Mouse (Mus musculus): ENCODE measurements around the gene Kars. TPM values are rescaled to one million over a fixed set of nuclear protein-coding genes. Genes with fewer than 3 reads are reported as not detected.

Gene Kars
- polyA plus RNA-seq, 1 experiment, result 325 TPM

DNA sequence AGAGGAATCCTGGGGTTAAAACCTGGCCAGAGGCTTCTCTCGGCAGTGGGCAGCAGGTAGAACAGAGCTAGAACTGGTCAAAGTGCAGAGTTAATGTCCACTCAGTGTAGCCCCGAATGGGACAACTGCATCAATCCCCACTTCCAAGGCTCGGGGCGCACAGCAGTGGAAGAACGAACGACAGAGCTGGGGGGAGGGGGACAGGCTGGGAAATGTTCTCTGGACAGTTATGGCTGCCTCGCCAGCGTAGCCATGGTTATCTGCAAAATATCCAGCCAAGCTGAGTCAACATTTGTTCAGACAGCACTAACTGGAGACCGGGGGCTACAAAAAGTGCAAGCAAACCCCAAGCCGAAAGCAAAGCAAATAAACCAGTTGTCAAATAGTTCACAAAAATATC lies 33.0 kb downstream of the Kars start:
- Histone ChIP-seq H3K4me3 (ENCODE audit: low read depth, low read length) (no peak overlapping the region), H3K27ac (ENCODE audit: insufficient read depth, low read length) (no peak overlapping the region), H3K9ac (ENCODE audit: low read depth, poor library complexity, severe bottlenecking) (no peak overlapping the region), H3K4me1 (ENCODE audit: control insufficient read depth, insufficient read depth, low read length) (no peaks in the 10 kb centered on the region), H3K27me3 (ENCODE audit: control insufficient read depth, insufficient read depth, low read length, poor library complexity, severe bottlenecking) (no peaks in the 10 kb centered on the region), H3K9me3 (replicated peaks; ENCODE audit: control insufficient read depth, insufficient read depth, low read length, poor library complexity, severe bottlenecking) (peaks cover 13% of the 10 kb centered on the region), H3K36me3 (ENCODE audit: control insufficient read depth, insufficient read depth, low read length, poor library complexity, severe bottlenecking) (peaks cover 65% of the 10 kb centered on the region)
- TF ChIP-seq POLR2A (IDR thresholded peaks at IDR 0.05; ENCODE audit: insufficient read depth, low read length) (no peak), CTCF (IDR thresholded peaks at IDR 0.05; ENCODE audit: low read depth, low read length) (no peak), EP300 (IDR thresholded peaks at IDR 0.05; ENCODE audit: insufficient read depth, low read depth, low read length) (no peak)

GRCm38 (mm10) chr8:111976326-111976725 lies 34.8 kb downstream of the Kars start:
- peaks cover 13% of the 10 kb centered on the region for H3K9me3 ChIP-seq (replicated peaks; ENCODE audit: control insufficient read depth, insufficient read depth, low read length, poor library complexity, severe bottlenecking)
- peaks cover 71% of the 10 kb centered on the region for H3K36me3 ChIP-seq (ENCODE audit: control insufficient read depth, insufficient read depth, low read length, poor library complexity, severe bottlenecking)
- no peaks in the 10 kb centered on the region for H3K27me3 ChIP-seq (ENCODE audit: control insufficient read depth, insufficient read depth, low read length, poor library complexity, severe bottlenecking)
- no peak overlapping the region for H3K27ac ChIP-seq (ENCODE audit: insufficient read depth, low read length)
- TF ChIP-seq EP300 (IDR thresholded peaks at IDR 0.05; ENCODE audit: insufficient read depth, low read depth, low read length) (no peak), POLR2A (IDR thresholded peaks at IDR 0.05; ENCODE audit: insufficient read depth, low read length) (no peak), CTCF (IDR thresholded peaks at IDR 0.05; ENCODE audit: low read depth, low read length) (no peak)
- no peak overlapping the region for H3K9ac ChIP-seq (ENCODE audit: low read depth, poor library complexity, severe bottlenecking)
- no peaks in the 10 kb centered on the region for H3K4me1 ChIP-seq (ENCODE audit: control insufficient read depth, insufficient read depth, low read length)
- H3K4me3 ChIP-seq (ENCODE audit: low read depth, low read length), result no peak overlapping the region

GRCm38 (mm10) chr8:111975706-111976105 lies 35.4 kb downstream of the Kars start:
- Histone ChIP-seq H3K27me3 (ENCODE audit: control insufficient read depth, insufficient read depth, low read length, poor library complexity, severe bottlenecking) (no peaks in the 10 kb centered on the region), H3K27ac (ENCODE audit: insufficient read depth, low read length) (no peak overlapping the region), H3K36me3 (ENCODE audit: control insufficient read depth, insufficient read depth, low read length, poor library complexity, severe bottlenecking) (peaks cover 68% of the 10 kb centered on the region), H3K9me3 (replicated peaks; ENCODE audit: control insufficient read depth, insufficient read depth, low read length, poor library complexity, severe bottlenecking) (peaks cover 13% of the 10 kb centered on the region), H3K4me1 (ENCODE audit: control insufficient read depth, insufficient read depth, low read length) (no peaks in the 10 kb centered on the region), H3K4me3 (ENCODE audit: low read depth, low read length) (no peak overlapping the region), H3K9ac (ENCODE audit: low read depth, poor library complexity, severe bottlenecking) (no peak overlapping the region)
- no peak for TF ChIP-seq EP300 (IDR thresholded peaks at IDR 0.05; ENCODE audit: insufficient read depth, low read depth, low read length)
- TF ChIP-seq CTCF (IDR thresholded peaks at IDR 0.05; ENCODE audit: low read depth, low read length), result no peak
- TF ChIP-seq POLR2A (IDR thresholded peaks at IDR 0.05; ENCODE audit: insufficient read depth, low read length), result no peak

DNA sequence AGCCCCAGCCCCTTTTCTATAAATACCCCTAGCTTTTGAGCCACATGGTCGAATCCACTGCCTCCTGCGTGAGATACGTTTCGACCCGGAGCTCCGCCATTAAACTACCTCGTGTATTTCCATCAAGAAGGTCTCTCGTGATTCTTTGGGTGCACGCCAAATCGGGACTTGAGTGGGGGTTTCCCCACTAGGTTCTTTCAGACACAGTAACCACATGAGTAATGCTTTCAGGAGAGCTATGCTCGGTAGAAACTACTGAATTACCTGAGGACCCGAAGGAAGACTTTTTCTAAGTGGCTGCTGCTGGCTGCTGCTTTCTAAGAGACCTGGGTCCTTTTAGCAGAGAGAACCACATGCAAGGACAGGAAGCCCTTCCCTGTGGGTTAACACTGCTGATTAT lies 37.0 kb downstream of the Kars start:
- Histone ChIP-seq H3K9ac (ENCODE audit: low read depth, poor library complexity, severe bottlenecking) (no peak overlapping the region), H3K27me3 (ENCODE audit: control insufficient read depth, insufficient read depth, low read length, poor library complexity, severe bottlenecking) (no peaks in the 10 kb centered on the region), H3K4me1 (ENCODE audit: control insufficient read depth, insufficient read depth, low read length) (no peaks in the 10 kb centered on the region), H3K9me3 (replicated peaks; ENCODE audit: control insufficient read depth, insufficient read depth, low read length, poor library complexity, severe bottlenecking) (peaks cover 13% of the 10 kb centered on the region), H3K36me3 (ENCODE audit: control insufficient read depth, insufficient read depth, low read length, poor library complexity, severe bottlenecking) (peaks cover 57% of the 10 kb centered on the region), H3K27ac (ENCODE audit: insufficient read depth, low read length) (no peak overlapping the region), H3K4me3 (ENCODE audit: low read depth, low read length) (no peak overlapping the region)
- TF ChIP-seq EP300 (IDR thresholded peaks at IDR 0.05; ENCODE audit: insufficient read depth, low read depth, low read length) (no peak), POLR2A (IDR thresholded peaks at IDR 0.05; ENCODE audit: insufficient read depth, low read length) (no peak), CTCF (IDR thresholded peaks at IDR 0.05; ENCODE audit: low read depth, low read length) (no peak)

- Histone ChIP-seq H3K36me3 (ENCODE audit: control insufficient read depth, insufficient read depth, low read length, poor library complexity, severe bottlenecking) (peaks cover 28% of the 10 kb centered on the region), H3K4me1 (ENCODE audit: control insufficient read depth, insufficient read depth, low read length) (no peaks in the 10 kb centered on the region), H3K9ac (ENCODE audit: low read depth, poor library complexity, severe bottlenecking) (no peak overlapping the region), H3K4me3 (ENCODE audit: low read depth, low read length) (no peak overlapping the region), H3K27me3 (ENCODE audit: control insufficient read depth, insufficient read depth, low read length, poor library complexity, severe bottlenecking) (no peaks in the 10 kb centered on the region), H3K9me3 (replicated peaks; ENCODE audit: control insufficient read depth, insufficient read depth, low read length, poor library complexity, severe bottlenecking) (peaks cover under 1% of the 10 kb centered on the region; the same call in 1 of the 2 replicates), H3K27ac (ENCODE audit: insufficient read depth, low read length) (no peak overlapping the region)
- no peak for TF ChIP-seq EP300 (IDR thresholded peaks at IDR 0.05; ENCODE audit: insufficient read depth, low read depth, low read length)
- no peak for TF ChIP-seq POLR2A (IDR thresholded peaks at IDR 0.05; ENCODE audit: insufficient read depth, low read length)
- no peak for TF ChIP-seq CTCF (IDR thresholded peaks at IDR 0.05; ENCODE audit: low read depth, low read length)
Observed at GRCm38 (mm10) chr8:111968991-111969390, 42.1 kb downstream of the Kars start.

- Histone ChIP-seq H3K36me3 (ENCODE audit: control insufficient read depth, insufficient read depth, low read length, poor library complexity, severe bottlenecking) (peaks cover 28% of the 10 kb centered on the region), H3K4me3 (ENCODE audit: low read depth, low read length) (no peak overlapping the region), H3K27me3 (ENCODE audit: control insufficient read depth, insufficient read depth, low read length, poor library complexity, severe bottlenecking) (no peaks in the 10 kb centered on the region), H3K9ac (ENCODE audit: low read depth, poor library complexity, severe bottlenecking) (no peak overlapping the region), H3K27ac (ENCODE audit: insufficient read depth, low read length) (no peak overlapping the region), H3K4me1 (ENCODE audit: control insufficient read depth, insufficient read depth, low read length) (no peaks in the 10 kb centered on the region), H3K9me3 (replicated peaks; ENCODE audit: control insufficient read depth, insufficient read depth, low read length, poor library complexity, severe bottlenecking) (no peaks in the 10 kb centered on the region; the same call in 1 of the 2 replicates)
- TF ChIP-seq CTCF (IDR thresholded peaks at IDR 0.05; ENCODE audit: low read depth, low read length) (no peak), EP300 (IDR thresholded peaks at IDR 0.05; ENCODE audit: insufficient read depth, low read depth, low read length) (no peak), POLR2A (IDR thresholded peaks at IDR 0.05; ENCODE audit: insufficient read depth, low read length) (no peak)
Observed at GRCm38 (mm10) chr8:111968541-111968940, 42.6 kb downstream of the Kars start.

Data from ES-Bruce4 (cell line).